ENCODE assay signal across 10 mouse cellular contexts in genomic region chr2:154206908-154207307, GRCm38 (mm10). TPM values are rescaled to one million over a fixed set of nuclear protein-coding genes. Genes with fewer than 3 reads are reported as not detected.
DNase-seq lines count a peak whose midpoint lies in the region; ATAC-seq and TF ChIP-seq lines count a peak whose summit lies in the region.
"Had no signal": no experiment of that assay in that cellular context is flagged by ENCODE, and none has a peak within 500 bp of the region (broad histone marks: within the 10 kb centered on the region; RNA-seq: fewer than 3 reads in every experiment).

No protein-coding gene starts in this region.

- no peak overlapping the region for H3K4me2 ChIP-seq in kidney, postnatal 0 days (ENCODE audit: low read length)
- H3K4me2 ChIP-seq in kidney, embryonic 14.5 days (replicated peaks; ENCODE audit: low read depth, low read length) = no peak overlapping the region
- H3K4me2 ChIP-seq in embryonic facial prominence, embryonic 11.5 days (ENCODE audit: low read depth, low read length) = no peak overlapping the region
- no peak overlapping the region for H3K4me2 ChIP-seq in liver, embryonic 14.5 days (ENCODE audit: low read depth)
- H3K4me2 ChIP-seq: limb, embryonic 15.5 days had no signal

- H3K9me3 ChIP-seq in kidney, postnatal 0 days (replicated peaks; ENCODE audit: low read length) = no peaks in the 10 kb centered on the region
- H3K9me3 ChIP-seq in kidney, embryonic 14.5 days (ENCODE audit: control insufficient read depth, low read length) = no peaks in the 10 kb centered on the region
- H3K9me3 ChIP-seq in embryonic facial prominence, embryonic 11.5 days (replicated peaks; ENCODE audit: control insufficient read depth, low read length) = no peaks in the 10 kb centered on the region
- no peaks in the 10 kb centered on the region for H3K9me3 ChIP-seq in liver, embryonic 14.5 days (ENCODE audit: control insufficient read depth, low read length)
- H3K9me3 ChIP-seq: limb, embryonic 15.5 days had no signal

- H3K9ac ChIP-seq in kidney, postnatal 0 days (ENCODE audit: low read depth, low read length) = no peak overlapping the region
- no peak overlapping the region for H3K9ac ChIP-seq in kidney, embryonic 14.5 days (ENCODE audit: low read depth, low read length)
- H3K9ac ChIP-seq in embryonic facial prominence, embryonic 11.5 days (replicated peaks; ENCODE audit: low read length) = no peak overlapping the region
- H3K9ac ChIP-seq in liver, embryonic 14.5 days (replicated peaks) = no peak overlapping the region
- H3K9ac ChIP-seq: limb, embryonic 15.5 days had no signal

- peak; percentile 75 for TF ChIP-seq CTCF in kidney, postnatal 0 days (IDR thresholded peaks at IDR 0.05; ENCODE audit: low read depth)
- peak; percentile 83 for TF ChIP-seq CTCF in liver, embryonic 14.5 days (IDR thresholded peaks at IDR 0.05; ENCODE audit: low read depth)

- no peaks in the 10 kb centered on the region for H3K4me1 ChIP-seq in kidney, postnatal 0 days (replicated peaks; ENCODE audit: insufficient read depth, low read length)
- H3K4me1 ChIP-seq in kidney, embryonic 14.5 days (ENCODE audit: control insufficient read depth, insufficient read depth, low read length) = no peaks in the 10 kb centered on the region
- H3K4me1 ChIP-seq in embryonic facial prominence, embryonic 11.5 days (ENCODE audit: control insufficient read depth, insufficient read depth, low read length) = no peaks in the 10 kb centered on the region
- no peaks in the 10 kb centered on the region for H3K4me1 ChIP-seq in liver, embryonic 14.5 days (replicated peaks; ENCODE audit: control insufficient read depth in 2 of 2, insufficient read depth in 2 of 2, low read length in 1 of 2)
- H3K4me1 ChIP-seq: limb, embryonic 15.5 days had no signal

- intact Hi-C loops in gastrocnemius, postnatal 14 days (cut with DNase I; ENCODE audit: low total_unique reads) = no loop called here

- no peak for ATAC-seq in kidney, postnatal 0 days (replicated peaks; ENCODE audit: low FRiP score, low read depth)
- ATAC-seq in kidney, embryonic 14.5 days (ENCODE audit: low FRiP score, low TSS enrichment) = no peak
- no peak for ATAC-seq in embryonic facial prominence, embryonic 11.5 days (replicated peaks; ENCODE audit: insufficient number of reproducible peaks, low FRiP score, low TSS enrichment, low read depth)
- ATAC-seq in liver, embryonic 14.5 days (ENCODE audit: insufficient read depth) = no peak
- no peak for ATAC-seq in monocyte, adult 5-6 weeks (replicated peaks; ENCODE audit: insufficient number of reproducible peaks, low FRiP score, low TSS enrichment, poor library complexity, severe bottlenecking)

- no peaks in the 10 kb centered on the region for H3K36me3 ChIP-seq in kidney, postnatal 0 days (ENCODE audit: insufficient read depth, low read length)
- H3K36me3 ChIP-seq in kidney, embryonic 14.5 days (ENCODE audit: control insufficient read depth, insufficient read depth, low read length) = no peaks in the 10 kb centered on the region
- H3K36me3 ChIP-seq in embryonic facial prominence, embryonic 11.5 days (replicated peaks; ENCODE audit: control insufficient read depth, insufficient read depth, low read depth, low read length) = no peaks in the 10 kb centered on the region
- H3K36me3 ChIP-seq in liver, embryonic 14.5 days (replicated peaks; ENCODE audit: control insufficient read depth, insufficient read depth, low read depth) = no peaks in the 10 kb centered on the region
- H3K36me3 ChIP-seq: limb, embryonic 15.5 days had no signal

- no peak overlapping the region for H3K4me3 ChIP-seq in kidney, postnatal 0 days (replicated peaks; ENCODE audit: low read depth, low read length)
- H3K4me3 ChIP-seq in kidney, embryonic 14.5 days (ENCODE audit: low read length) = no peak overlapping the region
- H3K4me3 ChIP-seq in embryonic facial prominence, embryonic 11.5 days (ENCODE audit: low read depth, low read length) = no peak overlapping the region
- no peak overlapping the region for H3K4me3 ChIP-seq in liver, embryonic 14.5 days (ENCODE audit: insufficient read depth in 1 of 2, low read depth in 2 of 2, low read length in 2 of 2)
- H3K4me3 ChIP-seq: limb, embryonic 15.5 days had no signal

- no peak overlapping the region for H3K27ac ChIP-seq in kidney, postnatal 0 days
- H3K27ac ChIP-seq in kidney, embryonic 14.5 days (ENCODE audit: low read depth, low read length) = no peak overlapping the region
- H3K27ac ChIP-seq in embryonic facial prominence, embryonic 11.5 days (replicated peaks; ENCODE audit: low read depth, low read length) = no peak overlapping the region
- H3K27ac ChIP-seq in liver, embryonic 14.5 days = no peak overlapping the region
- H3K27ac ChIP-seq: limb, embryonic 15.5 days had no signal

- peak; percentile 9 for DNase-seq in kidney, postnatal 0 days (ENCODE audit: low spot score)
- peak; percentile 29 for DNase-seq in NIH3T3 (ENCODE audit: low read depth)
- DNase-seq in embryonic facial prominence, embryonic 11.5 days (ENCODE audit: low spot score) = peak; percentile 45
- DNase-seq in liver, embryonic 14.5 days (ENCODE audit: low read depth in 3 of 3, low spot score in 3 of 3) = no peak
- DNase-seq in thymus, postnatal 36 days = peak; percentile 16 to 20
- no peak for DNase-seq in gastrocnemius, postnatal 14 days

- no peaks in the 10 kb centered on the region for H3K27me3 ChIP-seq in kidney, postnatal 0 days (ENCODE audit: insufficient read depth, low read length)
- H3K27me3 ChIP-seq in kidney, embryonic 14.5 days (ENCODE audit: control insufficient read depth, insufficient read depth, low read length) = no peaks in the 10 kb centered on the region
- no peaks in the 10 kb centered on the region for H3K27me3 ChIP-seq in embryonic facial prominence, embryonic 11.5 days (ENCODE audit: control insufficient read depth, insufficient read depth, low read length)
- no peaks in the 10 kb centered on the region for H3K27me3 ChIP-seq in liver, embryonic 14.5 days (ENCODE audit: control insufficient read depth, insufficient read depth, low read length)
- H3K27me3 ChIP-seq: limb, embryonic 15.5 days had no signal

- TF ChIP-seq EP300 in liver, embryonic 14.5 days (IDR thresholded peaks at IDR 0.05; ENCODE audit: low read depth) = no peak

- whole genome bisulfite sequencing in kidney, postnatal 0 days = 65% methylated on average over 7 of the region's 7 CpGs
- 54% methylated on average over 7 of the region's 7 CpGs for WGBS in kidney, embryonic 14.5 days
- WGBS in embryonic facial prominence, embryonic 11.5 days = 63% methylated on average over 7 of the region's 7 CpGs
- 51% methylated on average over 7 of the region's 7 CpGs for WGBS in liver, embryonic 14.5 days (ENCODE audit: insufficient replicate concordance)

RNA-seq across cellular contexts. Expression of gene Bpifb1, which starts 16.3 kb away (rescaled TPM):
- polyA plus RNA-seq in kidney, postnatal 0 days (2015; fragmentation: Nextera tagmentation; extraction: Ambion mirVana) = 0.14 TPM in 1 of 2 replicates, not detected in the other
- not detected in 2 replicates for polyA plus RNA-seq in kidney, embryonic 14.5 days (2014; fragmentation: Nextera tagmentation; extraction: Ambion mirVana)
- not detected in 2 replicates for polyA plus RNA-seq in embryonic facial prominence, embryonic 11.5 days (2014; fragmentation: Nextera tagmentation; extraction: Ambion mirVana)
- 0.17 and 0.21 TPM in 2 replicates for polyA plus RNA-seq in liver, embryonic 14.5 days (2012; rRNA removed)
- polyA plus RNA-seq in liver, embryonic 14.5 days (2014; fragmentation: Nextera tagmentation; extraction: Ambion mirVana) = 0.19 and 0.33 TPM in 2 replicates
- not detected for total RNA-seq in gastrocnemius, postnatal 14 days (2021)
- not detected in 3 replicates for total RNA-seq in monocyte, adult 5-6 weeks (2017)

RNA-seq across cellular contexts. Expression of gene Bpifb5, which starts 16.6 kb away (rescaled TPM):
- polyA plus RNA-seq in kidney, postnatal 0 days (2015; fragmentation: Nextera tagmentation; extraction: Ambion mirVana) = 1.2 and 1.5 TPM in 2 replicates
- polyA plus RNA-seq in kidney, embryonic 14.5 days (2014; fragmentation: Nextera tagmentation; extraction: Ambion mirVana) = 0.66 and 1.1 TPM in 2 replicates
- 0.29 TPM in 2 replicates for polyA plus RNA-seq in embryonic facial prominence, embryonic 11.5 days (2014; fragmentation: Nextera tagmentation; extraction: Ambion mirVana)
- not detected in 2 replicates for polyA plus RNA-seq in liver, embryonic 14.5 days (2012; rRNA removed)
- not detected in 2 replicates for polyA plus RNA-seq in liver, embryonic 14.5 days (2014; fragmentation: Nextera tagmentation; extraction: Ambion mirVana)
- total RNA-seq in gastrocnemius, postnatal 14 days (2021) = not detected
- not detected in 3 replicates for total RNA-seq in monocyte, adult 5-6 weeks (2017)

RNA-seq across cellular contexts. Expression of gene Bpifa5, which starts 44.5 kb away (rescaled TPM):
- not detected in 2 replicates for polyA plus RNA-seq in kidney, postnatal 0 days (2015; fragmentation: Nextera tagmentation; extraction: Ambion mirVana)
- polyA plus RNA-seq in kidney, embryonic 14.5 days (2014; fragmentation: Nextera tagmentation; extraction: Ambion mirVana) = not detected in 2 replicates
- polyA plus RNA-seq in embryonic facial prominence, embryonic 11.5 days (2014; fragmentation: Nextera tagmentation; extraction: Ambion mirVana) = not detected in 2 replicates
- 0.04 TPM in 1 of 2 replicates, not detected in the other for polyA plus RNA-seq in liver, embryonic 14.5 days (2012; rRNA removed)
- not detected in 2 replicates for polyA plus RNA-seq in liver, embryonic 14.5 days (2014; fragmentation: Nextera tagmentation; extraction: Ambion mirVana)
- not detected for total RNA-seq in gastrocnemius, postnatal 14 days (2021)
- total RNA-seq in monocyte, adult 5-6 weeks (2017) = not detected in 3 replicates
- polyA plus RNA-seq: limb, embryonic 15.5 days; stomach, embryonic 14.5 days had no signal

RNA-seq across cellular contexts. Expression of gene Bpifb9a, which starts 50.7 kb away (rescaled TPM):
- not detected in 2 replicates for polyA plus RNA-seq in kidney, postnatal 0 days (2015; fragmentation: Nextera tagmentation; extraction: Ambion mirVana)
- polyA plus RNA-seq in kidney, embryonic 14.5 days (2014; fragmentation: Nextera tagmentation; extraction: Ambion mirVana) = not detected in 2 replicates
- not detected in 2 replicates for polyA plus RNA-seq in embryonic facial prominence, embryonic 11.5 days (2014; fragmentation: Nextera tagmentation; extraction: Ambion mirVana)
- not detected in 2 replicates for polyA plus RNA-seq in liver, embryonic 14.5 days (2012; rRNA removed)
- polyA plus RNA-seq in liver, embryonic 14.5 days (2014; fragmentation: Nextera tagmentation; extraction: Ambion mirVana) = not detected in 2 replicates
- not detected for total RNA-seq in gastrocnemius, postnatal 14 days (2021)
- total RNA-seq in monocyte, adult 5-6 weeks (2017) = not detected in 3 replicates
- polyA plus RNA-seq: limb, embryonic 15.5 days; stomach, embryonic 14.5 days had no signal

Comparison
In these comparisons a context has a peak if more than half of its experiments do, and no peak if none do; other contexts are left out.
1. DNase-seq: peak in kidney, postnatal 0 days (single experiment), NIH3T3 (single experiment), embryonic facial prominence, embryonic 11.5 days (single experiment) and thymus, postnatal 36 days (2 of 2); none in liver, embryonic 14.5 days (0 of 3) and gastrocnemius, postnatal 14 days (single experiment).